Mouse (Mus musculus) gastrocnemius, adult 8-10 months (tissue): ENCODE results near the gene Proca1. TPM values are rescaled to one million over a fixed set of nuclear protein-coding genes. Genes with fewer than 3 reads are reported as not detected.

Experiments used
- DNase-seq, 2 experiments: peaks; one replicate each; pipeline ENCODE4 v3.0.0; 2022; ENCODE audit warnings: low spot score in 2 of 2
- total RNA-seq, 4 experiments: library from RNA; stranded (reverse); gene quantifications; 2 replicates each; pipeline ENCODE4 v1.2.4; 2022

The Proca1 gene
- total RNA-seq, 4 experiments from 2014 or later, result 0.34 to 0.88 (median 0.52) TPM

GRCm38 (mm10) chr11:78165761-78166109, 27.5 kb upstream of the Proca1 start:
- peak in 1 of 2 experiments; percentile 51 for DNase-seq

GRCm38 (mm10) chr11:78166161-78166560, 27.0 kb upstream of the Proca1 start:
- no peak for DNase-seq

GRCm38 (mm10) chr11:78166640-78167039, 26.6 kb upstream of the Proca1 start:
- DNase-seq, result no peak

- no peak for DNase-seq
Measured at GRCm38 (mm10) chr11:78167257-78167959, 25.8 kb upstream of the Proca1 start.

- no peak for DNase-seq
Measured at GRCm38 (mm10) chr11:78168541-78169468, 24.4 kb upstream of the Proca1 start.

- DNase-seq, result no peak
Measured at GRCm38 (mm10) chr11:78170306-78170705, 22.9 kb upstream of the Proca1 start.

GRCm38 (mm10) chr11:78171328-78171727, 21.9 kb upstream of the Proca1 start:
- no peak for DNase-seq

GRCm38 (mm10) chr11:78172034-78172747, 21.0 kb upstream of the Proca1 start:
- DNase-seq, result no peak

GRCm38 (mm10) chr11:78172748-78173383, 20.3 kb upstream of the Proca1 start:
- no peak for DNase-seq

GRCm38 (mm10) chr11:78174506-78174905, 18.7 kb upstream of the Proca1 start:
- DNase-seq, result no peak

- no peak for DNase-seq
Measured at GRCm38 (mm10) chr11:78175771-78176401, 17.3 kb upstream of the Proca1 start.

GRCm38 (mm10) chr11:78176402-78176862, 16.8 kb upstream of the Proca1 start, which contains the start of the genes Nek8 and Tlcd1:
Gene Nek8 (minus strand): TSS chr11:78176675.
Gene Tlcd1 (plus strand): TSS chr11:78176711.
- DNase-seq, result peak; percentile 85 to 88

- DNase-seq, result no peak
Measured at GRCm38 (mm10) chr11:78176905-78177331, 16.3 kb upstream of the Proca1 start.

- no peak for DNase-seq
Measured at GRCm38 (mm10) chr11:78177437-78177836, 15.8 kb upstream of the Proca1 start.

GRCm38 (mm10) chr11:78177903-78178858, 15.0 kb upstream of the Proca1 start:
- DNase-seq, result peak; percentile 92 to 93

GRCm38 (mm10) chr11:78178859-78179437, 14.2 kb upstream of the Proca1 start:
- DNase-seq, result no peak

GRCm38 (mm10) chr11:78179438-78179999, 13.7 kb upstream of the Proca1 start:
- DNase-seq, result no peak

GRCm38 (mm10) chr11:78180081-78180761, 13.0 kb upstream of the Proca1 start:
- DNase-seq, result no peak
